Mouse (Mus musculus) lung, postnatal 0 days (tissue): ENCODE results near the gene Ruvbl2. TPM values are rescaled to one million over a fixed set of nuclear protein-coding genes. Genes with fewer than 3 reads are reported as not detected.
"Not testable (repeated sequence)": the region's sequence is repeated elsewhere in the genome, so short reads cannot be mapped to it uniquely, and the experiment has no call there.

Experiments used
- ATAC-seq: fragments of 200-750 bp; cut with Nextera tagmentation; 2 replicates; pipeline ENCODE4 v1.8.0; 2017; ENCODE audit warnings: moderate library complexity
- DNase-seq: peaks from one replicate; pipeline ENCODE4 v3.0.0-alpha.2; 2016; ENCODE audit warnings: low spot score
- H3K27ac ChIP-seq: fragments of 300-500 bp; sonication (generic); 2 replicates; pipeline ENCODE4 v1.5.1; 2014; ENCODE audit warnings: antibody characterized with exemption, mild to moderate bottlenecking, low read length, mixed read lengths
- H3K27me3 ChIP-seq: fragments of 300-500 bp; sonication (generic); replicated peaks from 2 replicates; pipeline ENCODE4 v1.6.1; 2014; ENCODE audit warnings: low read length, mixed read lengths; ENCODE audit not compliant: insufficient read depth
- H3K36me3 ChIP-seq: fragments of 300-500 bp; sonication (generic); 2 replicates; pipeline ENCODE4 v1.6.1; 2014; ENCODE audit warnings: low read length, mixed read lengths; ENCODE audit not compliant: insufficient read depth
- H3K4me1 ChIP-seq: fragments of 300-500 bp; sonication (generic); 2 replicates; pipeline ENCODE4 v1.6.1; 2014; ENCODE audit warnings: antibody characterized with exemption, low read depth, low read length, mixed read lengths; ENCODE audit not compliant: insufficient read depth
- H3K4me2 ChIP-seq: fragments of 300-500 bp; sonication (generic); replicated peaks from 2 replicates; pipeline ENCODE4 v1.6.1; 2014; ENCODE audit warnings: low read depth, mild to moderate bottlenecking, low read length, moderate library complexity, mixed read lengths
- H3K4me3 ChIP-seq: fragments of 300-500 bp; sonication (generic); 2 replicates; pipeline ENCODE4 v1.5.1; 2014; ENCODE audit warnings: low read depth, low read length
- H3K9ac ChIP-seq: fragments of 300-500 bp; sonication (generic); replicated peaks from 2 replicates; pipeline ENCODE4 v1.6.1; 2014; ENCODE audit warnings: low read depth, mild to moderate bottlenecking
- H3K9me3 ChIP-seq: fragments of 300-500 bp; sonication (generic); 2 replicates; pipeline ENCODE4 v1.6.1; 2016; ENCODE audit warnings: low read length, mixed read lengths
- CTCF ChIP-seq: IDR thresholded peaks from 2 replicates; pipeline ENCODE4 v1.5.1; 2016; ENCODE audit warnings: antibody characterized with exemption, mild to moderate bottlenecking
- EP300 ChIP-seq: IDR thresholded peaks from 2 replicates; pipeline ENCODE4 v1.6.1; 2016; ENCODE audit warnings: antibody characterized with exemption, mild to moderate bottlenecking, control low read depth
- WGBS: fragments of 180-500 bp; shearing (Covaris S2); extraction: QIAGEN DNeasy Blood & Tissue Kit; methylation state at CpG from one replicate; pipeline ENCODE4 v1.1.7; 2014; 5-methylcytosine and 5-hydroxymethylcytosine counted together
- polyA plus RNA-seq: library from polyadenylated mRNA; unstranded; fragments of >200 nt; fragmentation: Nextera tagmentation; extraction: Ambion mirVana; gene quantifications from 2 replicates; pipeline ENCODE4 v1.2.1, GENCODE M21; 2015

The Ruvbl2 gene
- polyA plus RNA-seq, 1 experiment from 2014 or later, result 59.9 TPM

DNA sequence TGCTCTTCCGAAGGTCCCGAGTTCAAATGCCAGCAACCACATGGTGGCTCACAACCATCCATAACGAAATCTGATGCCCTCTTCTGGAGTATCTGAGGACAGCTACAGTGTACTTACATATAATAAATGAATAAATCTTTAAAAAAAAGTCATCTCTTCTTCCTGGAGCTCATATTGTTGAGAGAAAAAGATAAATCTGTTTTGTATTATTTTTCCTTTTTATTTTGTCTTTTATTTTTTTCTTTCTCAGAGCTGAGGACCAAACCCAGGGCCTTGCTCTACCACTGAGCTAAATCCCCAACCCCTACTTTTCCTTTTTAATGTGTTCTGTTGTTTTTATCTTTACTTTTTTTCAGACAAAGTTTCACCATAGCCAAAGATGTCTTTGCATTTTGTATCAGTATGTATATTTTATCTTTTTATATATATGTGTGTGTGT is 41.5 kb downstream of the Ruvbl2 start:
- not testable (repeated sequence) for DNase-seq, H3K9ac ChIP-seq, H3K36me3 ChIP-seq, H3K27me3 ChIP-seq, H3K9me3 ChIP-seq, H3K4me1 ChIP-seq
- Histone ChIP-seq H3K4me2 (peak overlapping the region; percentile 46), H3K27ac (peak overlapping the region; percentile 72; the same call in 1 of the 2 replicates), H3K4me3 (peak overlapping the region; percentile 74; the same call in 1 of the 2 replicates)
- WGBS, result 6% methylated on average over 3 of the region's 3 CpGs
- ATAC-seq, result peak; percentile 57
- TF ChIP-seq CTCF, result peak; percentile 48

DNA sequence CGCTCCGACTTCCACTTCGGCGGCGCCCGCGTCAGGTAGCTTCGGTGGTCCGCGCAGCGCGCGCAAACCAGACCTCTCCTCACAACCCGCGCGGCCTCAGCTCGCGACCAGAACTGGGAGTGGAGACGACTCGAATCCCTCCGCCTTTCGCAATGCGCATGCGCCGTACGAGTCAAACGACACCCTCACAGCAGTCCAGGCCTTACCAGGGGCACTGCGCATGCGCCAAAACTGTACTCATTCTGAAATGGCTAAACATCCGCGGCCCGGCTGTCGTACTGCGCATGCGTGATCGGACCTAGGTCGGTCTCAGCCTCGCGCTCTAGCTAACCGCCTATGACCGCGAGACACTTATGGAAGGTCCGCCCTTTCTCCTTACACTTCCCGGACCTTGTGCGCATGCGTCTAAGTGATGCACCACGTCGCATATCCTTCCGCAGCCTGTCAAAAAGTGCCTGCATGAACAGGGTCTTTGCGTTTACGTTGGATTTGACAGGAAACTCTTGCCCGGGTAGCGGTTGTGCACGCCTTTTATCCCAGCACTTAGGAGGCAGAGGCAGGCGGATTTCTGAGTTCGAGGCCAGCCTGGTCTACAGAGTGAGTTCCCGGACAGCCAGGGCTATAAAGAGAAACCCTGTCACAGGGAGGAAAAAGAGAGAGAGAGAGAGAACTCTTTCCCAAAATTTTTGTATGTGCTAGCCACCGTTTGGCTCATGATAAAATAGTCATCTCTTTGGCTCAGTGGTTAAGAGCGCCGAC is 42.1 kb downstream of the Ruvbl2 start, which contains the start of gene Snrnp70:
Snrnp70 (minus strand) TSS at position 165 of the 759 bp plus-strand sequence.
- WGBS, result under 1% methylated on average over 57 of the region's 60 CpGs
- TF ChIP-seq EP300, result no peak
- TF ChIP-seq CTCF, result no peak
- ATAC-seq (peak; percentile 98), DNase-seq (peak; percentile 100)
- no peaks in the 10 kb centered on the region for H3K9me3 ChIP-seq
- peak within 1 kb of the TSS; percentile 79 for H3K9ac ChIP-seq
- no peaks in the 10 kb centered on the region for H3K27me3 ChIP-seq
- H3K36me3 ChIP-seq, result peaks cover 13% of the 10 kb centered on the region
- H3K4me2 ChIP-seq, result peak within 1 kb of the TSS; percentile 67
- H3K4me3 ChIP-seq, result peak within 1 kb of the TSS; percentile 74
- peak within 1 kb of the TSS; percentile 95 for H3K27ac ChIP-seq
- H3K4me1 ChIP-seq, result peaks cover 3% of the 10 kb centered on the region; the same call in 1 of the 2 replicates

- no peaks in the 10 kb centered on the region for H3K27me3 ChIP-seq
- TF ChIP-seq CTCF (no peak), EP300 (no peak)
- H3K4me3 ChIP-seq, result peak overlapping the region; percentile 74
- peak overlapping the region; percentile 95 for H3K27ac ChIP-seq
- peaks cover 3% of the 10 kb centered on the region; the same call in 1 of the 2 replicates for H3K4me1 ChIP-seq
- WGBS, result 0% methylated on average over 18 of the region's 20 CpGs
- ATAC-seq, result peak; percentile 71
- DNase-seq, result peak; percentile 81
- H3K9ac ChIP-seq, result peak overlapping the region; percentile 79
- H3K36me3 ChIP-seq, result peaks cover 20% of the 10 kb centered on the region
- H3K9me3 ChIP-seq, result no peaks in the 10 kb centered on the region
- peak overlapping the region; percentile 67 for H3K4me2 ChIP-seq
Measured at GRCm38 (mm10) chr7:45395129-45395541, 42.8 kb downstream of the Ruvbl2 start.

- peaks cover 80% of the 10 kb centered on the region for H3K36me3 ChIP-seq
- no peak overlapping the region for H3K4me2 ChIP-seq
- TF ChIP-seq EP300 (no peak), CTCF (peak; percentile 42)
- H3K27me3 ChIP-seq, result no peaks in the 10 kb centered on the region
- no peak overlapping the region for H3K27ac ChIP-seq
- no peaks in the 10 kb centered on the region for H3K4me1 ChIP-seq
- no peak overlapping the region for H3K9ac ChIP-seq
- no peak overlapping the region for H3K4me3 ChIP-seq
- no peak for DNase-seq
- 87% methylated on average over 3 of the region's 3 CpGs for WGBS
- ATAC-seq, result no peak
- no peaks in the 10 kb centered on the region for H3K9me3 ChIP-seq
Measured at GRCm38 (mm10) chr7:45386077-45386476, 51.8 kb downstream of the Ruvbl2 start.

DNA sequence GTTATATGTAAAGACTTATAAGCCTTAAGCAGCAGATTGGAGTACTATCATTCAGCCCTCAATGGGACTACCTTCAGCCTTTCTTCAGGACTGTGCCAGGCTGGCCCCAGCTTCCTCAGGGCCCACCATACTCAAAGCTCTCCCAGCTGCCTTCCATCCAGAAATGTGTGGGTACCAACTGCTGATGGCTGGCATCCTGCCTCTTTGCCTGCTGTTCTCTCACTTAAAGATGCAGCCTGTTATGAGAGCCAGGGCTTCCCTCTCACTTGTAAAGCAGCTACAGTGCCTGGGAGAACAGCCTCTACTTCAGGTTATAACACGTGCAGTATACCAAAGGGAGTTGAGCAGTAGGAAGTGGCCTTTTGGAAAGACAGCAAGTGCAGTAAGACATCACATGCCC is 61.8 kb downstream of the Ruvbl2 start:
- Histone ChIP-seq H3K27ac (no peak overlapping the region), H3K4me1 (no peaks in the 10 kb centered on the region), H3K9ac (no peak overlapping the region), H3K9me3 (no peaks in the 10 kb centered on the region), H3K36me3 (peaks cover 40% of the 10 kb centered on the region), H3K27me3 (no peaks in the 10 kb centered on the region), H3K4me2 (no peak overlapping the region), H3K4me3 (no peak overlapping the region)
- ATAC-seq (no peak), DNase-seq (no peak)
- TF ChIP-seq CTCF (no peak), EP300 (no peak)
- WGBS, result 79% methylated on average over 1 of the region's 1 CpGs

DNA sequence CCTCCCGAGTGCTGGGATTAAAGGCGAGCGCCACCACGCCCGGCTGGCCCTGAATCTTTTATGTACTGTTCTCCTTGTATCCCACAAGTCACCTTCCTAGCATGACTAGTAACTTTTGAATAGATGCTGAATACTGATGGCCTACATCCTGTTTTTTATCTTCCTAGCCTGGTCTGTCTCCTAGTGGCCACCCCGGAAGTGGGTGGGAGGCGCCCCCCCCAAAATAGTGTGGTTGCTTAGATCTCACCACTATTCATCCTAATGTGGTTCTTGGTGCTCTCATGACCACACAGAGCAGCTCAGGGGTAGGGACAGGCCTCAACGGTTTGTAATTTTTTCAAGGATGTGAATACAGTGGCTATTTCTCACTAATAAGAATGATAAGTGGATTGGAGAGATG is 63.3 kb downstream of the Ruvbl2 start:
- H3K27me3 ChIP-seq, result 0 out of 2 replicates have a peak, but pooled peaks cover 4% of the 10 kb centered on the region
- 88% methylated on average over 8 of the region's 8 CpGs for WGBS
- no peak overlapping the region for H3K4me3 ChIP-seq
- peaks cover 29% of the 10 kb centered on the region for H3K36me3 ChIP-seq
- peaks cover 4% of the 10 kb centered on the region; the same call in 1 of the 2 replicates for H3K4me1 ChIP-seq
- H3K9me3 ChIP-seq, result no peaks in the 10 kb centered on the region
- ATAC-seq, result no peak
- no peak overlapping the region for H3K27ac ChIP-seq
- DNase-seq, result no peak
- no peak overlapping the region for H3K9ac ChIP-seq
- TF ChIP-seq CTCF (no peak), EP300 (no peak)
- H3K4me2 ChIP-seq, result no peak overlapping the region
